Mouse (Mus musculus) embryonic stem cell, embryonic (primary cell): ENCODE measurements at regions not wholly inside any gene's neighbourhood (a gene's known extent, or its start where the extent isn't known, plus 50 kb on each side); places are given as distances from the start of the nearest gene placed in this dataset.

ENCODE experiments used
- CTCF ChIA-PET, 4 experiments: fragments of 300-600 bp in 2 of 4; fragments of 350-600 bp in 2 of 4; sonication (Branson Sonifier 250); formaldehyde crosslinking; loops; one replicate each; lab custom pipeline; 2022; ENCODE audit warnings: inconsistent platforms in 2 of 4; lab: Charles Lee
- POLR2A ChIA-PET, 4 experiments: fragments of 300-600 bp in 2 of 4; fragments of 350-600 bp in 2 of 4; sonication (Branson Sonifier 250); formaldehyde crosslinking; loops; one replicate each; lab custom pipeline; 2022; ENCODE audit warnings: antibody characterized with exemption in 4 of 4, inconsistent platforms in 1 of 4; lab: Charles Lee

DNA sequence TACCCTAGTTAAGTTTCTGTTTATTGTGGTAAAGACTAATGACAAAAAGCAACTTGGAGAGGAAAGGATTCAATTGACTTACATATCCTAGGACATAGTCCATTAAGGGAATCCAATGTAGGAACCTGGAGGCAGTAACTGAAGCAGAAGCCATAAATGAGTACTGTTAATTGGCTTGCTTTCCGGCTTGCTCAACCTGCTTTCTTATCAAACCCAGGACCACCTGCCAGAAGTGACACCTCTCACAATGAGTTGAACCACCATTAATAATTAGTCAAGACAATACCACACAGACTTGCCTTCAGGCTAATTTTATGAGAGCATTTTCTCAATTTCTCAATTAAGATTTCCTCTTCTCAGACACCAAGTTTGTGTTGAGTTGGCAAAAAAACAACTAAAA lies 148.8 kb downstream of the Ccser2 start:
- ChIA-PET POLR2A (no interaction called here), CTCF (no interaction called here)

DNA sequence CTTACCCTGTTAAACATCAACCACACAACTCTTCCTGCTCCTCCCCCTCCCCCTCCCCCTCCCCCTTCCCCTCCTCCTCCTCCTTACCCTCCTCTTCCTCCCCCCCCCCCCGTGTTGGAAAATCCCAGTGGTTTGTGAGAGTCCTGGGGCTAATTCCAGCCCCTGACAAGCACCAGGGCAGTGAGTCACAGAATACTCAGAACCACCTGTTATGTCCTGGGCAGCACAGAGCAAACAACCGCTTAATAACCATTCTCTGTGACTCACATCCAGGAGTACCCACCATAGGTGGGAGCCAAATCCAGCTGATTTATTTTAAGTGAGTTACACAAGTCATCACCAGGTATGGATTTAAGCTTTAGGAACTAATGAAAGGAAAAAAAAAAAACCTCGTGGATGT lies 166.2 kb downstream of the Ccser2 start:
- POLR2A ChIA-PET: no interaction called here
- CTCF ChIA-PET: interaction anchor here in 1 of 4 experiments (0.6 kb wide), 1 partner anchor 333 kb away, joined by 3 read pairs; no protein-coding TSS in a partner anchor

DNA sequence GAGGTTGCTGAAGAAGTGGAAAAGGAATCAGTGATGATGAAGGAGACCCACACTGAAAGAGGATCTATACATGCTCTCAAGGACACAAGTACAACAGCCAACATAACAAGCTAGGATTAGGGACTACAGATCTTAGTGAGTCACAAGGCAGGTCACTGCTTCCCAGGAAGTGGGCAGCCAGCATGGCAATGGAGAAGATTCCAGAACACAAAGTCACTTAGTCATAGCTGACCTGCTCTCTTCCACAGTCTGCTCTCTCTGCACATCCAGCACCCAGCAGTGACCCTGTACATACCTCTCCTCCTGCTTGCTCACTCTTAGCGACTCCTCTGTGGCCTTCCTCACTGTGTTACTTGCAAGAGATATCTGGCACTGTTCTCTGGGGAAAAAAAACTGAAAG lies 168.8 kb downstream of the Ccser2 start:
- ChIA-PET CTCF (no interaction called here), POLR2A (no interaction called here)

DNA sequence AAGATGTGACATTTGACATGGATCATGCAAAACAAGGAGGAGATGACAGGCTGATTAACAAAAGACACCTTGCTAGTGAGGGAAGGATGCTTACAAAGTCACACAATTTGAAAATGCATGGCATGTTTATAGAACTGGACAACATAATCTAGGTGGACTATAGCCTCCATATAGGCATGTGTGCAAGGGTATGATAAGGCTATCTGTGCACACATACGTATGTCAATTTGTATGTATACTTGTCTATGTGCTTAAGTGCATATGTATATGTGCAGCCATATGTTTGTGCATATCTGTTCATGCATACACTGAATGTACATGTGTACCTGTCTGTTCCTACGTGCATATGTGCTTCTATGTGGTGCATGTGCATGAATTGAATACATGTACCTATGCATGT lies 186.7 kb downstream of the Ccser2 start:
- ChIA-PET CTCF (no interaction called here), POLR2A (no interaction called here)

DNA sequence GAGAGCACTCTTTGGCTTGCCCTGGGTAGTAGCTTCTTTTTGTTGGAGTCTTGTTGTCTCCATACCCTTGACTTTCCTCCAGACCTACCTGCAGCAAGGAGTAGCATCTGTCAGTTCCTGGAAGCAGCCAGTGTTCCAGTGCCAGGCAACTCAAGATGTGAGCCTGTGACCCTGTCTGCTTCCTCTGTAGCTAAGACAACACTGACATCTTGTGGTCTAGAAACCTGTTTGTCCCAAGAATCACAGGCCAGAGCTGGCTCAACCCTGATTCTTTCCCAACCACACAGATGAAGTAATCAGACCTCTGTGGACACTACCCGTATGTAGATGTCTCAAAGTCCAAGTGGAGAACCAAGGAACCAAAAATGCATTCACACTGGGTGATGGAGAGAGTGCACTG lies 189.6 kb downstream of the Ccser2 start:
- POLR2A ChIA-PET: no interaction called here

DNA sequence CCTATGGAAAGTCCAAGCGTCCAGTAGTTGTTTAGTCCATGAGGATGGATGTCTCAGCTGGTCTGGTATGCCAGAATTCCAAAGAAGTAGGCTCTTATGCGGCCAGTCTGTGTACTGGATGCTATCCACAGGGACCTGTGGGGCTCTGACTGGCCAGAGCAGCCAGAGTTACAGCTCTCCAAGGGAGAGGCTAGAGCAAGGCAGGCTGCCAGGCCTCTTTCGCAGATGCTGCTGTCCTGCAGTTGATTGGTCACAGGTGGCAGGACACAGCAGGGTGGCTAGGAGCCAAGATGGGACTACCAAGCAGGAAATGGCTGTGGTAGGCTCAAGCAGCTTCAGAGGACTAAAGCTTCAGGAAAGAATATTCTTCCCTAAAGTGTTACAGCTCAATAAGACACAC lies 194.2 kb downstream of the Ccser2 start:
- POLR2A ChIA-PET: no interaction called here

More for the DNA sequence above, 189.6 kb downstream of the Ccser2 start:
- CTCF ChIA-PET: interaction anchor here in 2 of 4 experiments (0.6 to 1.0 kb wide), 2 partner anchors 17 to 83 kb away, joined by 3 to 4 read pairs; no protein-coding TSS in a partner anchor

DNA sequence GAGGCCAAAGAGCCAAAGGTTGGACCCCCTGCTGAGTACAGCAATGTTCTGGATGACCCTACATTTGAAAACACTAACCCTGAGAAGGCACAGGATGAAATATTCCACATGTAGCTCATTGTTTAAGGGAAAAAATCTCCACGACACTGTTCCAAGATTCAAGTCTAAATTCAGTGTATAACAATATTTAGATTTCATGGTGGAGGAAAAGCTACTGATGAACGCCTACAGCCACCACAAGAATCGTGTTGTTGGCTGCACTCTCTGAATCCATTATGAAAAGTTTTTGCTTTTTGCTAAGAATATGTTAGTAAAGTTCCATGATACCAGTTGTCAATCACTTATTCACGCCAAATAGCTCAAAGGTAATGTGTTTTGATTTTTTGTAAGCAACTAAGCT lies 204.2 kb downstream of the Ccser2 start:
- ChIA-PET CTCF (no interaction called here), POLR2A (no interaction called here)

More for the DNA sequence above, 194.2 kb downstream of the Ccser2 start:
- CTCF ChIA-PET: interaction anchor here in 1 of 4 experiments (0.6 kb wide), 1 partner anchor 1806 kb away, joined by 3 read pairs; no protein-coding TSS in a partner anchor

DNA sequence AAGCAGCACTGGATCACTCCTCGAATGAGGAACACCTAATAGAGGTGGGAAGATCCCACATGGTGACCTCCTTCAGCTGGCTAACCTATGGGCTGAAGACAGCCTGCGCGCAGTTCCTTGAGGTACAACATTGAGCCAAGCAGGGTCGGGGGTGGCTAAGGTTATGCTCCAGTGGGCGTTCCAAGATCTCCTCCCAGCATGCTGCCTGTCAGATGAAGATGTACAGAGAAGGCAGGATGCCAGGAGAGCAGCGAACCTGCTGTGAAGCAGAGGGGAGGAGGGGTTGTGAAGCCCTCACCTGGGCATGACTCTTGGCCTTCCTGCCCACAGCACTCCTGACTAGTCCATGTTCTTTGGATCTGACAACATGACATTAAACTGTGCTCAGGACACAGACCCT lies 212.5 kb downstream of the Ccser2 start:
- POLR2A ChIA-PET: interaction anchor here in 1 of 4 experiments (0.5 kb wide), 1 partner anchor 1938 kb away, joined by 4 read pairs; no protein-coding TSS in a partner anchor
- CTCF ChIA-PET: no interaction called here

DNA sequence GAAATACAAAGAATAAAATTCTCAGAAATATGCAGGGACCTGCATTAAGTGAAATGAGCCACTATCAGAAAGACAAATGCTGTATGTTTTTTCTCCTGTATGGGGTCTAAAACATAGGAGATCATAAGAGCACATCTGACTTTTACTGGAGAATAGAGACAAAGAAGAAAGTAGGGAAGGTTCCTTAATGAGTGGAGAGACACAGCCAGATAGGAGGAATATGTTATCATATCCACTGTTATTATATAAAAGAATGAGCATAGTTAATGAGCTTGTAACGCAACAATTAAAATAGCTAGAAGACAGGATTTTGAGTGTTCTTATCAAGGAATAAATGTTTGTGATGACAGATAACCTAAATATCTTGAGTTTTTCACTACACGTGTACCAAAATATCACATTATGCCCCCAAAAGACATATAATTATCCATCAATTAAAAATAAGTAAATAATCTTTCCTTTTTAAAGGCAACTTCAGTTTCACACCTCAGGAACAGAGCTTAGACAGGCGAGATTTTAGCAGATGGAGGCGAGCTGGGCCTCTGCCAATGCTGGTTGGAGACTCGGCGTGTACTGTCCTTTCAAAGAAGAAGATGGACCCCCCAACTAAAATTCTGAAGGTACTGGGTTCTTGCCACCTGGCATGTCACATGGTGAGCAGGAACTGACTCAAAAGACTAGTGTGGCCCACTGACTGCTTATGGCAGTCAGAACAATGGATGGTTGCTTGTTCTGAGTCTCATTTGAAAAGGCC lies 220.3 kb downstream of the Ccser2 start:
- CTCF ChIA-PET: no interaction called here
- POLR2A ChIA-PET: no interaction called here

DNA sequence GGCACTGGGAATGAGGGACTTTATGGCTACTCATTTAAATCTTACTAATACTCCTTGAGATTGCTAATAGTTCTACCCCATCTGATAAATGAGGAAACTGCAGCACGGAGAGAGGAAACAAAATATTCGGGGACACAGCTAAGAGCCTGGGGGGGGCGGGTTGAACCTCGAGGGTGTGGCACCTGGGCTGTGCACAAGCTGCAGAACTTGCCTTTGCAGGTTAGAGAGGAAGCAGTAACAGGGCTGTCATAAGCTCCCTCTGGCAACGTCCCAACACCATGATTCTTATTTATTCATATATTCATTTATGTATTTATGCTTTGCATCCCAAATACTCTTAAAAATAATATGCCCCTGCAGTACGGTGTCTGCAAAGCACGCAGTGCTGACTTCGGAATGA lies 237.5 kb downstream of the Ccser2 start:
- CTCF ChIA-PET: interaction anchor here in 1 of 4 experiments (0.7 kb wide), 1 partner anchor 106 kb away, joined by 4 read pairs; no protein-coding TSS in a partner anchor
- POLR2A ChIA-PET: no interaction called here

DNA sequence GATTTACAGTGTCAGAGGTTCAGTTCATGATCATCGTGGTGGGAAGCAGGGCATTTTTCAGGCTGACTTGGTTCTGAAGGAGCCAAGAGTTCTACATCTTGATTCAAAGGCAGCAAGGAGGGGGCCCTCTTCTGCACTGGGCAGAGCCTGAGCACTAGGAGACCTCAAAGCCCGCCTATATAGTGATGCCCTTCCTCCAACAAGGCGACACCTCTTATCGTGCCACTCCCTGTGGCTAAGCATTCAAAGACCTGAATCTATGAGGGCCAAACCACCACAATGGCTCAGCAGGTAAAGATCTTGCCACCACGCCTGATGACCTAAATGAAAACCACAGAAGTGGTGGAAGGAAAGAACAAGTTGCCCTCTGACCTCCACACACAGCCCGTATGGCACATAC lies 242.5 kb downstream of the Ccser2 start:
- ChIA-PET CTCF (no interaction called here), POLR2A (no interaction called here)

DNA sequence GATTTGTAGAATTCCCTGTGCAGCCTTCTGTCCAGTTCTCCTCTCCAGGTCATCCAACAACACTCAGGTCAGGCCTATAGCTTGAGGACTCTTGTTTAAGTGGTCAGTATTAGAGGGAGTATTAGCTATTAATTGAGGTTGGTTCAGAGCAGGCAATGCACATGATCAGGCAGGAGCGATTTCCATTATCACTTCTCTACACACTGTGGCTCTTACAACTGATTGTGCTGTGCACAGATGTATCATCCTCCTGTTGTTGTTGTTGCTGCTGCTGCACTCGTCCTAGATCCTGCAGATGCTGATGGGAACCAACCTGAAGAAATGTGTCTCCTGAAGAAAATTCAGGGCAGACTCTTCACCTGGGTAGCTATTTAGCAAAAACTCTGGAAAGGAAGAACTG lies 252.9 kb downstream of the Ccser2 start:
- POLR2A ChIA-PET: no interaction called here
- CTCF ChIA-PET: no interaction called here

DNA sequence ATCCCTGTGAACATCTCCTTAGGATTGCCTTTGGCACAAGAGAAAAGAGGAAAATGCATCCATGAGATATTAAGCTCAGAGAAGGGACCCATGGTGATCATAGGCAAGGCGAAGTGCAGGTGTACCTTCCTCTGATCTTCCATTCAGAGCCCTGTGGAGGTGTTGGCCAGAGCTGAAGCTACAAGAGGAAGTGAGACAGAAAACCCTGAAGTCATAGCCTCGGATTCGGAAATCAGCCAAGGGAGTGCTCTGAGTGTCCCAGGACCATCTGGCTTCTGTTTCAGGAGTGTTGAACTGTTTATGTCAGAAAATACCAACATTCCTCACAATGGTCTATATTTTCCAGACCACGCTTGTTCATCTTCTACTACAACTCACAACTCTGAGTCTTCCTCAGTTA lies 271.6 kb downstream of the Ccser2 start:
- ChIA-PET CTCF (no interaction called here), POLR2A (no interaction called here)

DNA sequence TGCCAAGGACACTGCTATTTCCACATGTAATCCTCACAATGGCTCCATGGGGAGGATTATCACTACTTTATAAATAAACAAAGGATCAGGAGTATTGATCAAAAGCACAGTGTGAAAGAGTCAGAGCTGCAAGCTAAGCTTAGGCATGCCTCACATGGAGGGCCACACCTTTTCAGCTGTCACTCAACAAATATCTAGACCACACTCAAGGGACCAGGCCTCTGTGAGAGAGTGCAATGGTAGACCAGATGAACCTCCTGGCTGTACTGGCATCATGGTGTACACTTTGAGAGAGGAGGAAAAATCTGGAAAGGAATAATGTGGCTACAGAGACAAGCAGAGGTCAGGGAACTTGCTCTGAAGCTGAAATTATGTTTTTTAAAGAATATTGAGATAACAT lies 276.6 kb downstream of the Ccser2 start:
- ChIA-PET POLR2A (no interaction called here), CTCF (interaction anchor here in 2 of 4 experiments (0.6 to 0.7 kb wide), 2 partner anchors 583 to 1018 kb away, joined by 3 read pairs; no protein-coding TSS in a partner anchor)

DNA sequence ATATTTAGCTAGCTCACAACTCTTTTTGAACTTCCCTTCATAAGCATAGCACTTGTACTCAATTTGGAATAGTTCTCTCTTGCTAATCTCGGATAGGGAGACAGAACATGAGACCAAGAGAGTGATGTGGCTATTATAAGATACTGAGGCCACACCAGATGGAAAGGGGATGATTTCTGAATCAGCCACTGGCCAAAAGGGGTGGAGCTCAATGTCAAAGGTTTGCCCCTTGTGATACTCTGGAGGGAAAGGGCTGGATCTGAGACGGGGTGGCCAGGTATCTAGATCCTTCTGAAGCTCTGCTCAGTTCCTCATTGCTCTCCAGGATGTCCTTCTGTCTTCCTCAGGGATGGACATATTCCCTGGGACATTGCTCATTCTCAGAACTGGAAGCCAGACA lies 277.6 kb downstream of the Ccser2 start:
- ChIA-PET CTCF (no interaction called here), POLR2A (no interaction called here)

DNA sequence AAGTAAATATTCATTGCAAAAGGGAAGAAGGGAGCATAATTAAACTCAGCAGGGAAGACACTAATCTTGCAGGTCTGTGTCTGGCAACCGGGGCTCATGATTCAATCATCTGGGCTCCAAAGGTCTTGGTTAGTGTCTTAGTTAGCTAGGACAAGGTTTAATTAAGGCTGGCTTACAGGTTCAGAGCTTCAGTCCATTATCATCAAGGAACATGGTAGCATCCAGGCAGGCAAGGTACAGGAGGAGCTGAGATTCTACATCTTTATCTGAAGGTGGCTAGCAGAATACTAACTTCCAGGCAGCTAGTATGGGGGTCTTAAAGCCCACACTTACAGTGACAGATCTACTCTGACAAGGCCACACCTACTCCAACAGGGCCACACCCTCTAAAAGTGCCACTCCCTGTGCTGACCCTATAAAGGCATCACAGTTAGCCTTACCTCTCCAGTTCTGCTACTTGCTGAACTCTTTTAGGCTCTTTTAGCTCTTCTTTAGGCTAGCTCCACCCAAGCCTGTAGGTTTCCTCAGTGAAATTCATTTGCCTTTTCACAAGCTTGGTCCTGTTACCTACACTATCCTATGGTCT lies 309.8 kb downstream of the Ccser2 start:
- CTCF ChIA-PET: no interaction called here
- POLR2A ChIA-PET: no interaction called here

DNA sequence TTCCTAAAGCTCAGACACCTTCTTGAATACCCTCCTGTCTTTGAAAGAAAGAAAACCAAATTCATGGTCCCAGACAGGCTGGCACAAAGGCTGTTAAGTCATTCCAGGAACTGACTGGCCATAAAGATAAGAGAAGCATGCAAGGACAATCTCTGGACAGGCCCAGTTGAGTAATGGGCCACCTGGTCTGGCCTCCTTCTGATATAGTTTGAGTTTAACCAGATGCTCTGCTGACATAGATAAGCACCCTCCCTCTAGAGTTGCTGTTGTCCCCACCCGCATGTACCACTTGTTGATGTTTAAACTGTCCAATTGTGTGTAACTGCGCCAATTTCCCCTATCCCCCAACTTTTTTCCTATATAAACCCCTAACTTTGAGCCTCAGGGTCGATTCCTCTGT lies 310.4 kb downstream of the Ccser2 start:
- CTCF ChIA-PET: no interaction called here
- POLR2A ChIA-PET: no interaction called here

DNA sequence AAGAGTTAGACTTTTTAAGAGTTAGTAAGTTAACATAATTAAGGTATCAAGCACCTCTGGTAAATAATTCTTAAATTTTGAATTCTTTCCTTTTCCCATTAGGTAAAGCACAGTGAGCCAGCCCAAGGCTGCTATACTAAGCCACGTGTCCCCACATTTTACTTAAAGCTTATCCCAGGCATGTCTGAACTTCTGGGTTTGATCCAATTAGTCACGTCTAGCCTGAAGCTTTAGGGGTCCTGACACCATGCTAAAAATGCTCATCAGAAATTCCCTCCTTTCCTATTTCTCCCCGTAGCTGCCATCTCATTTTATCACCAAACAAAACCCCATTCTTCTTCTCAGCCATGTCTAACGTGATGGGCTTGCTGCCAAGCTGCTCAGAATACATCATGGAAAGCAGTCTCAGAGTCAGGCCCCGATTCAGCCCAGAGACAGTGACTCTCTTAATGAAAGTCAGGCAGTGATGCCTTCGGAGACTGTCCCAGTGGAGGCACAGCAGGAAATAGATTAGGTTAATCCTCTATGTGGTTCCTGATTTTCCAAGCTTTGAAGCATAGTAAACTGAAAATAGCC lies 315.5 kb downstream of the Ccser2 start:
- ChIA-PET CTCF (no interaction called here), POLR2A (no interaction called here)

DNA sequence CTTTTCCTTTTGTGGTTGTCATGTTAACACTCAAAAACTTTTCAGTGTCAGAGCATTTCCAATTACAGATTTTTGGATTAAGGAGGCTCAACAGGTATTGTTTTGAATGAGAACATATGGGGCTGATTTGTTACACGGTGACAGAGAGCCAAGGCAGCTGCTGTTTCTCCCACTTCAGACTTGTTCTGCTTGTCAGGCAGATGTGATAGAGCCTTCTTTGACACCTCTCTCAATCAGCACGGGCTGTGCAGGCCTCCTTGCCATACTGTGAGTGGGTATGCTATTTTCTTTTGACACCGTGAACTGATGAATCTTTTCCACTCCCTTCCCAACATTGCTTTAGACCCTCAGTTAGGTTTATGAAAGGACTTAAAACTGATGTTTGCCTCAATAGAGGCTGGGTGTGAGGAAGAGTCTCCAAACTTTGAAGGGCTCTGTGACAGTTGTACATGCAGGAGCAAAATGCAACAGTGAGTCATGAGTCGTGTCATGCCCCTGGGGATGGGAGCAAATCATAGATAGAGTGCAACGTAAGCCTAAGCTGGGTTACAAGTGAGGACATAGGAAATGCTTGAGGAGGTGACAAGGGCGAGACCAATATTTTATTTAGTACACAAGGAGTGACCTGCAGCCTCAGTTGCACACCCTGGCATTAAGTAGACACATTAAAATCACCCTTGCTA lies 317.4 kb downstream of the Ccser2 start:
- POLR2A ChIA-PET: no interaction called here
- CTCF ChIA-PET: no interaction called here

DNA sequence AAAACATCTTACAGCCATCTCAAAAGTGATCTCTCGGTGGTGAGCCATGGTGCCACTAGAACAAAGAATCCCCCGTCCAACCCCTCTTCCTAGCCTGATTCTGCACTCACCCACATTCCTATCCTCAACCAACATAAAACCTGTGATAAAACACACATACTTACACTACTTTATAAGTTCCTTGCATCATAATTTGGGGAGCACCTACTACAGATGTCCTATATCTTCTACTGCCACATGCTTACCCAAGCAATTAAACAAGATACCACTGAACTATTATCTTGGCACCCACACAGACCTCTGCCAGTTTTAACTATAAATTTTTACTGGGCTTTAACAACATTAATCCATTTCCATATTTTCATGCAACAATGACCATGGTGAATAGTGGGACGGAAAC lies 321.9 kb downstream of the Ccser2 start:
- POLR2A ChIA-PET: no interaction called here
- CTCF ChIA-PET: no interaction called here
